Mouse (Mus musculus): ENCODE data around the gene Shd.

Gene Shd

GRCm38 (mm10) chr17:55959946-55960740, 10.1 kb upstream of the Shd start:
- 69% methylated on average over 10 of the region's 10 CpGs for WGBS

- 94% methylated on average over 7 of the region's 7 CpGs for WGBS
These were observed 8.6 kb upstream of the Shd start for GRCm38 (mm10) chr17:55961631-55962030.

DNA sequence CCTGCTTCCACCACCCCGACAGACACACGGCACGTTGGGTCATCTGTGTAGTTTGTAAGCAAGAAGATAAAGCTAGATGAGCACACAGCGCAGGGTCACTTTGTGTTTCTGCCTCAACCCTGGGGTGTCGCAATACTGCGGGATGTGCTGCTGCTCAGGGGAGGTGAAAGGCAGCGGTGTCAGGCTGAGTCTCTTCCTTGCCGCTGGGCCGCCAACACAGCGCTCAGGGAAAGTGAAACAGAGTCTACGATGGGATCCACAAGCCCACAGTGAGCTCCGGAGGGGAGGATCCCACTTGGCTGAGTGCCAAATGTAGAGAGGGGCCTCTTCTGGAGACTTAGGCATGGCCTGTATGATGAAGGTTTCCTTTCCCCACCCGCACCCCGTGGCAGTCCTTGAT, 7.1 kb upstream of the Shd start:
- 79% methylated on average over 14 of the region's 14 CpGs for WGBS

DNA sequence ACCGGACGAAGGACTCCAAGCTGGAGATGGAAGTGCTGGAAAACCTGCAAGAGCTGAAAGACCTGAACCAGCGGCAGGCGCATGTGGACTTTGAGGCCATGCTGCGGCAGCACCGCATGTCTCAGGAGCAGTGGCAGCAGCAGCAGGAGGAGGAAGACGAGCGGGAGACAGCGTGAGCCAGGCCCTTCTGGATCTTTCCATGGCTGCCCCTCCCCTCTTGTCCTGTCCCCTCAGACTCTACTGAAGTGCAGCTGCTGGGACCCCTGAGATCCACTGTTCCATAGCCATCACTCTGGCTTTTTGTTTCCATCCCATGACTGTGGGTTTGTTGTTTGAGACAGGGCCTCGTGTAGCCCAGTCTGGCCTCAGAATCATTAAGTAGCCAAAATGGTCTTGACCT, 5.8 kb upstream of the Shd start:
- 94% methylated on average over 10 of the region's 10 CpGs for WGBS

- WGBS: 85% methylated on average over 9 of the region's 9 CpGs
These were observed 5.3 kb upstream of the Shd start for GRCm38 (mm10) chr17:55964996-55965395.

DNA sequence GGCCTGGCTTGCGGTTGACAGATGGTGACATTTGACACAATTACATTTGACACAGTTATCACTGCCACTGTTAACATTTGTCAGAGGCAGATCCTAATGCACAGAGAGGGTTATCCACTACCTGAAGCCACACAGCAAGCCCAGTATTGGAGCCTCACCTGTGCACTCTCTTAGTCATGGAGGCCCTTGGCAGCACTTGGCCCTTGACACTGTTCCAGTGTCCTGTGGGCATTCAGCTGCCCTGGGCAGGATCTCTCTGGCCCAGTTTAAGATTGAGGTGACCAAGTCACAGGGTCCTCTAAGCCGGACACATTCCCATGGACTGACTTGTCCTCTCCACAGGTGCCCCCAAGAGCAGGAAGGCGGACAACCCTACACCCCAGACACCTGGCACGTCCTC, 3.1 kb upstream of the Shd start:
- WGBS: 95% methylated on average over 4 of the region's 4 CpGs

DNA sequence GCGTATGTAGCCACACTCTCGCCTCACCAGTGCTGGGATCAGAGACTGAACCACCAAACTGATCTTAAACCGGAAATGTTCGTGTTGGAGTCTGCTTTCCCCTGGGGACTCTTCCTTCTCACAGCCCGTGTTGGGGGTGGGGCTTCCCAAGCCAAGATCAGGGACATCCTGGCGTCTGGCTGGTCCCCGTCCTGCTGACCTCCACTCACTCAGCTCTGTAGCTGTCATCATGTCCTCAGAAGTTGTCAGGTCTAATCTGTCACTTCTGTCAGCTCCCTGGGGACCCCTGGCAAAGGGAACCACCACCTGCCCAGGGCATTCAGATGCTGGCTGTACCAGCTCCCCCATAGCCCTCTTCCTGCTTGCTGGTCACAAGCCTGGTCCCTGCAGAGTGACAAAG, 2.1 kb upstream of the Shd start:
- 82% methylated on average over 7 of the region's 7 CpGs for WGBS

DNA sequence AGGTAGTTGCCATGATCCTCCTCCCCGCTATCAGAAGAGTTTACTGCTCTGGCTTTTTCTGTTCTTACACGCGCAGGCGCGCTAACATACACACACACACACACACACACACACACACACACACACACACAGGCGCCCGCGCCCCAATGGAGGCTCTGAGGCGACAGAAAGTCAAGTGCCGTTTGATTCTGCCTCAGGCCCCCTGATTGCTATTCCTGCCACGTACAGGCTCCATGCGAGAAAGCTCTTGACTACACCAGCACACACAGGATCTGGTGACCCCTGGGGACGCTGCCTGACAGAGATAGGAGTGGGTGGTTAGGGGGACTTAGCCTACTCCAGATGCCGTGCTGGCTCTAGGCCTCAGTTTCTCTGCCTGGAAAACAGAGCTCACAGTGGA, 707 bp upstream of the Shd start:
- WGBS: 40% methylated on average over 14 of the region's 14 CpGs

DNA sequence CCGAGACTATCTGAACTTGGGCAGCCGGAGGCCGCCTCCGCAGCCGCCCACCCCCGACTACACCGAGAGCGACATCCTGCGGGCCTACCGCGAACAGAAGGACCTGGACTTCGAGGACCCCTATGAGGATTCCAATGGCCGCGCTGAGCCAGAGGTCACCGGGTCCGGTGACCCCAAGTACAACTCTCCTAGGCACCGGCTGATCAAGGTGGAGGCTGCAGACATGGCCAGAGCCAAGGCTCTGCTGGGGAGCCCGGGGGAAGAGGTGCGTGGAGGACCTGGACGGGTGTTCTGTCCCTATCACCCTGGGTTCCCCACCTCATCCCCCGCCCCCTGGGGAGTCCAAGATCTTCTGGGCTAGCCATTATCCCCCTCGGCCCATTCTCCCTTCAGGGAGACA, 1.2 kb downstream of the Shd start:
- 36% methylated on average over 22 of the region's 22 CpGs for WGBS

DNA sequence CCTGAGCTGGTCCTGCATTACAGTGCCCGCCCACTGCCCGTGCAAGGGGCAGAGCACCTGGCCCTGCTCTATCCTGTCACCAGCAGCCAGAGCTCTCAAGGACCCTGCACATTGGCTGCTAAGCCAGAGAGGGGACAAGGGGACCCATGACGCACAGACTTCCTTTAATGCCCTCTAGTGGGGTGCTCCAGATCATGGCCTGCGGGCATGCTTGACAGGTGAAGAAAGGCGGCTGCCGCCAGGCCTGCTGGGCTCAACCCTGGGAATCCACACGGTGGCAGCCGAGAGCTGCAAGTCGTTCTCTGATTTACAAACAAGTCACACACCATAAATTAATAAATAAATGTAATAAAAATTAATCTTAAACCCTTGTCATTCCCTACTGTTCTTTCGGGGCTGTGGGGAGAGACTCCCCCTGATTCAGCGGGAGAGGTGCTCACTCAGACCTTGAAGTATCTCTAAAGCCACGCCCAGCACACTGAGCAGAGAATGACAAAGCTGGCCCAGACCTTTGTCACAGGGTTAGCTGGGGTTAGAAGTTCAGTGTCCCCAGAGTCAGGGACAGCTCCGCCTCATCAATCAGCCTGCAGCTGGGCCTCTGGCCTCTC, 6.1 kb downstream of the Shd start:
- WGBS: 20% methylated on average over 13 of the region's 13 CpGs

- 67% methylated on average over 3 of the region's 3 CpGs for whole genome bisulfite sequencing
These were observed 7.0 kb downstream of the Shd start for GRCm38 (mm10) chr17:55977301-55977700.

DNA sequence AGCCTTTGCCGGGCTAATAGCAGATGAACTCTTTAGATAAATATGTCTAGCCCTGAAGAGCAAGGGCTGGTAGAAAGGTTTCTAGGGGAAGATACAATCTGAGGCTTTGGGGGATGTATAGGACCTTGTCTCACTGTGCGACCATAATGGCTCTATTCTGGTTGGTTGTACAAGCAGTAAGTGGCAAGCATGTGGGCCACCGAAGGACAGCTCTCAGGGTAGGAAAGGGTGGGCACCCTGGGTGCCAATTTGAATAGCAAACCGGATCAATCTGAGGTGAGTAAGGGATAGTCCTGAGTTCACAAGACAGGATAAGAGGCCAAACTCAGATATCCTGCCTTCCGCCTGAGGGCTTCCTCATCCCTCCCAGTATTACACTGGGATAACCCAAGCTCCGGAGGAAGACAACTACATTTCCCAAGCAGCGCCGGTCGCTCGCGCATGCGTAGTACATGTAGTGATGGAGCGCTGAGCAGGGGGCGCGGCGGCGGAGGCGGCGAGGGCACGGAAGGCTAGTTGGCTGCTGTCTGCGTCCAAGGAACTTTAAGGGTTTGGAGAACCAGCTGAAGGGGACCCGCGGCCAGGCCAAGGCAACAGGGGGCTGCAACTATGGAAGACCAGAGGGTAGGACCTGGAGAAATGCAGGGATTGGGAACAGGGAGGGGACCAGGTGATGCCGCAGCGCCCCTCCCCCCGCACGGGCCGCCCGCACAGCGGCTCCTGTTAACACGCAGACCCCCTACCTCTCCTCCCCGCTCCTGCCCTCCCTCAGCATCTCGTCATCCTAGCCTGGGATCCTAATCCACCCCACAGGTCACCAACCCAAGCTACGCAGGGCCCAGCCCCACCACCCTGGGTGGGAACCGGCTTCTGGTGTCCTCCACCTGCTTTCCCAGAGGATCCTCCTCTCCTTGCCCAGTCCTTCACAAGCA, 16.0 kb downstream of the Shd start, which contains the start of gene Fsd1:
TSS of gene Fsd1 (plus strand) at position 480 of the 932 bp plus-strand sequence.
- WGBS: 6% methylated on average over 35 of the region's 35 CpGs

DNA sequence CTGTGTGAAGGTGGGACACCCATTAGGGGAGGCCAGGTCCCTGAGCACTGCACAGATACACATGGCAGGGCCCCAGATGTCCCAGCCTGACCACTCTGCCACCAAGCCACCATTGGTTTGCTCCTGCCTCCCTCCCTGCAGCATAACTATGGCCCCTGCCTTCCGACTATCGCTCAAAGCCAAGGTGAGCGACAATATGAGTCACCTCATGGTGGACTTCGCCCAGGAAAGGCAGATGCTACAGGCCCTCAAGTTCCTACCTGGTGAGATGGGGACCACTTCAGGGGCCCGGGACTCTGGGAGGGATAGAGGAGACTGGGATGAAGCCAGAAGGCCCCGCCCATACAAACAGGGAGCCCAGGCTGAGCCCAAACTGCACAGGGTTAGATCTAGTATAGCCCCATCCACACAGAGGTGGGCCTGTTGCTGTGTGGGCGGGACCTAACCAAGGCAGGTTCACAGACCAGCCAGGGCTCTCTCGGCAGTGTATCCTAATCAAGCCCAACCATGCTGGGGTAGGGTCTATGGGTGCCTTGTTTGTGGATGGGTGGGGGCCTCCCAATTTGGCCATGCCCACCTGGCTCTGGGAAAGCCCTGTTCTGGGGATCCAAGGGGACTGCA, 20.1 kb downstream of the Shd start:
- WGBS: 91% methylated on average over 8 of the region's 8 CpGs

DNA sequence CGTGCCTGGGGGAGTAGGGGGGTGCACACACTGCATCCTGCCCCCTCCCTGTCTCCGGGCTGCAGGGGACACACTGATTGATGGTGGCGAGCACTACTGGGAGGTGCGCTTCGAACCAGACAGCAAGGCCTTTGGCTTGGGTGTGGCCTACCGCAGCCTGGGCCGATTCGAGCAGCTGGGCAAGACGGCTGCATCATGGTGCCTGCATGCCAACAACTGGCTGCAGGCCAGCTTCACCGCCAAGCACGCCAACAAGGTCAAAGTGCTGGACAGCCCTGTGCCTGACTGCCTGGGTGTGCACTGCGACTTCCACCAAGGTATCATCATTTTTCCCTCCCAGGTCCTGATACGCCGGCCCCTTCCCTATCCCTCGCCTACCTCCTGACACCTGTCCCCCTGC, 25.7 kb downstream of the Shd start:
- 82% methylated on average over 15 of the region's 15 CpGs for WGBS

DNA sequence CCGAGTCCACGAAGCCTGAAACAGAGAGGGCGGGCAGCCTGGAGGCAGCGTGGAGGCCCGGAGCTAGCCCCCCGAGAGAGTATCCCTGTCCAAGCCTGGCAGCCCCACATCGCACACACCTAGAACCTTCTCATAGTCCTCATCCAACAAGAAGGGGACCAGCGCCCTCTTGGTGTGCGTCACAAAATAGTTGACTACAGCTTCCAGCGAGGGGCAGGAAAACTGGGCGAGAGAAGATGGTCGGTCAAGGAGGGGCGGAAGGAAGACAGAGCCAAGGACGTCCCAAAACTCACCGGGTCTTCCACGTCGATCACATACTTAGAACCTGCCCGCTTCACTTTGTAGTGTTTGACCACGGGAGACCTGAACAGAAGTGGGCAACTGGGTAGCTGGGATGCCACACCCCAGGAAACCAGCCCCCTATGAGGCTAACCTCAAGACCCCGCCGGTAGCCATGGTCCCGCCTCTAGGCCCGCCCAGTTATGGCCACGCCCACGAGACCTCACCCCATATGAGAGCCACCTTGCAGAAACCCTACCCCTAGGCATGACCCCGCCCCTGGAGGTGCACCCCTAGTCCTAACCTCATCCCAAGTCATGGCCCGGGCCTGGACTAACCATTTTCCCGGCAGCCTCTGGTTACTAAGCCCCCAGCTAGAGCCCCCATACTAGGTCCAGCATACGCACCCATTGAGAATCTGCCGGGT, 29.7 kb downstream of the Shd start:
- 25% methylated on average over 30 of the region's 30 CpGs for WGBS

GRCm38 (mm10) chr17:56003000-56003399, 32.7 kb downstream of the Shd start:
- WGBS: 68% methylated on average over 3 of the region's 3 CpGs

- WGBS: 45% methylated on average over 13 of the region's 13 CpGs
These were observed 35.3 kb downstream of the Shd start, which contains the start of the genes Stap2 and Mpnd for GRCm38 (mm10) chr17:56005415-56006061. Gene Stap2 (minus strand): TSS chr17:56005584. Gene Mpnd (plus strand): TSS chr17:56005711.

GRCm38 (mm10) chr17:56006956-56007355, 36.7 kb downstream of the Shd start:
- 54% methylated on average over 10 of the region's 10 CpGs for WGBS

GRCm38 (mm10) chr17:56007444-56008355, 37.4 kb downstream of the Shd start:
- WGBS: 27% methylated on average over 14 of the region's 14 CpGs

Measured in cerebral cortex, adult 2 months (tissue).